Mouse (Mus musculus): ENCODE measurements around the gene Arnt2. TPM values are rescaled to one million over a fixed set of nuclear protein-coding genes. Genes with fewer than 3 reads are reported as not detected.

The Arnt2 gene
- polyA plus RNA-seq, 1 experiment from 2014 or later, result not detected

DNA sequence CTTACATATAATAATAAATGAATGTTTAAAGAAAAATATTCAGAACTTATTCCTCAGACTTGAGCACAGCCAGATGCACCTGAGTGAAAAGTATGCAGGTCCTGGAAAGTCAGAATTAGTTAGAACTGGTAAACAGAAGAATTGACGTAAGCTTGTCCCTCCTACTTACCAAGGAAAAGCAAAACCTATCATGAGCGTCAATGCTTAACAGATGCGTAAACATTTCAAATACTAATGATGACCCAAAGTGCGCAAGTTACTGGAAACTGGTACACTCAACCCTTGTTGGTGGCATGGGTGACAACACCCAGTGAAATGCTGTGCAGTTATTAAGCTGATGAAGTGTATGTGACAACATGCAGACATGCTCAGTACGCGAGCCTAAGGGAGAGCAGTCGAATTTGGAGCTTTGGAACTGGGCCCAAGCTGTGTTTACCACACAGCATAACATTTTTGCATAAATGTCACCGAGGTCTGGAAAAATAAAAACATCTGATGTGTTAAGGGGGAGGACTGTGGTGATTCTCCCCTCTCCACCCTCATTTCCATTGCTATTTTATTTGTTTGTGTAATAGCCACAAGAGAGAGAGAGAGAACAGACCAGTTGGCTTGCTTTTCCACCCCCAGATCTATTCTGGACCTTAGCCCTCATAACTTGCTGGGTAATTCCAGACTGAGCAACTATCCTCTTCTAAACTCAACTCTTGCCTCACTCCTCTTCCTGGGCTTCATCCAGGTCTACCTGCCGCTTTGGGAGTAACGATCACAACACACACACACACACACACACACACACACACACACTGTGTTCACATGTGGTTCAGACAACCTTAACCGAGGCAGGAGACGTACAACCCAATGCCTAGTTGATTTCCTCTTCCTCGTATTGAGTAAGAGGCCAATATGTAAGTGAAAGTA, 208.6 kb downstream of the Arnt2 start:
- Histone ChIP-seq H3K36me3 (replicated peaks; ENCODE audit: insufficient read depth, low read length) (no peaks in the 10 kb centered on the region), H3K9me3 (ENCODE audit: low read length) (no peaks in the 10 kb centered on the region), H3K4me3 (ENCODE audit: low read depth, low read length) (no peak overlapping the region), H3K9ac (replicated peaks) (no peak overlapping the region), H3K4me2 (ENCODE audit: low read depth, low read length) (peak overlapping the region; percentile 23; the same call in 1 of the 2 replicates), H3K27ac (ENCODE audit: low read depth) (peak overlapping the region; percentile 81), H3K4me1 (ENCODE audit: insufficient read depth) (no peaks in the 10 kb centered on the region; the same call in 1 of the 2 replicates), H3K27me3 (ENCODE audit: insufficient read depth, low read length) (no peaks in the 10 kb centered on the region)
- 58% methylated on average over 13 of the region's 13 CpGs for WGBS (ENCODE audit: insufficient replicate concordance)
- peak; percentile 96 for ATAC-seq
- DNase-seq, result peak; percentile 61
- TF ChIP-seq EP300 (IDR thresholded peaks at IDR 0.05; ENCODE audit: low read depth) (0 out of 2 replicates have a peak, but pooled peaks have one; percentile 13), CTCF (IDR thresholded peaks at IDR 0.05; ENCODE audit: low read depth) (no peak)

DNA sequence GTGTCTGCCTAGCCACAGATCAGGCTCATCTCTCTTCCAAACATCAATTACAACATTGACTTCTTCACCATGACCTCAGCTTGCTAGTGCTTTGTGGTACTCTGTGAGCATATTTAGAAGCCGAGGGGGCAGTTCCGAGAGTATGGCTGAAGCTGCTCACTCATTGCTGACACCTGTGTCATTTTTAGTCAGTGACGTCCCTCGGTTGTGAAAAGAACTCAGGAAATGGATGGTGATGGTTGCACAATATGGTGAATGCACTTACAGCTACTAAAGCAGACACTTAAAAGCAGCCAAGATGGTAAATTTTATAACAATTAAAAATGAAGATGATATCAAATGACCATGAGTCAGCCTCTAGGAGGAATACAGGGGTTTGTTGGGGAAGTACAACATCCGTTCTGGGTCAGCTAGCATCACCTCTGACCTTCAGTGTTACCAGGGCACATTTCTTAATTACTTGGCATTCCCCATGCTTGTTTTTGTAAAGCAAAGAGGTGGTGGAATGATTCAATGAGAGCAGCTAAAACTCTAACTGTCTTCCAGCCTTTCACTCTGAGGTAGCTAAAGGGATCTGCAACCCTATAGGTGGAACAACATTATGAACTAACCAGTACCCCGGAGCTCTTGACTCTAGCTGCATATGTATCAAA, 212.6 kb downstream of the Arnt2 start:
- TF ChIP-seq CTCF (IDR thresholded peaks at IDR 0.05; ENCODE audit: low read depth) (no peak), EP300 (IDR thresholded peaks at IDR 0.05; ENCODE audit: low read depth) (no peak)
- H3K4me3 ChIP-seq (ENCODE audit: low read depth, low read length), result no peak overlapping the region
- no peak overlapping the region for H3K27ac ChIP-seq (ENCODE audit: low read depth)
- H3K27me3 ChIP-seq (ENCODE audit: insufficient read depth, low read length), result no peaks in the 10 kb centered on the region
- ATAC-seq (no peak), DNase-seq (no peak)
- no peaks in the 10 kb centered on the region; the same call in 1 of the 2 replicates for H3K4me1 ChIP-seq (ENCODE audit: insufficient read depth)
- H3K36me3 ChIP-seq (replicated peaks; ENCODE audit: insufficient read depth, low read length), result no peaks in the 10 kb centered on the region
- 56% methylated on average over 6 of the region's 6 CpGs for WGBS (ENCODE audit: insufficient replicate concordance)
- H3K4me2 ChIP-seq (ENCODE audit: low read depth, low read length), result no peak overlapping the region
- H3K9ac ChIP-seq (replicated peaks), result no peak overlapping the region
- H3K9me3 ChIP-seq (ENCODE audit: low read length), result no peaks in the 10 kb centered on the region

Other genes with a start within 250 kb of the Arnt2 start
- gene Gm2115, start 118.8 kb upstream of the Arnt2 start, polyA plus RNA-seq (2015; fragmentation: Nextera tagmentation; extraction: Ambion mirVana), result 0.04 and 0.23 TPM in 2 replicates
- gene Fah, start 196.5 kb upstream of the Arnt2 start, polyA plus RNA-seq (2015; fragmentation: Nextera tagmentation; extraction: Ambion mirVana), result 265 and 296 TPM in 2 replicates

Measured in liver, postnatal 0 days (tissue).